Mouse (Mus musculus) myocyte (in vitro differentiated cells): ENCODE data around the gene Kcnc4. TPM values are rescaled to one million over a fixed set of nuclear protein-coding genes. Genes with fewer than 3 reads are reported as not detected.

Source experiments
- H3K27me3 ChIP-seq: one replicate; pipeline ENCODE4 v1.6.1; 2011; ENCODE audit not compliant: control insufficient read depth, insufficient read depth, insufficient read length
- H3K36me3 ChIP-seq: one replicate; pipeline ENCODE4 v1.6.1; 2011; ENCODE audit not compliant: control insufficient read depth, insufficient read depth
- H3K4me2 ChIP-seq: one replicate; pipeline ENCODE4 v1.6.1; 2011; ENCODE audit warnings: low read depth, control low read depth
- H3K4me3 ChIP-seq: one replicate; pipeline ENCODE4 v1.5.1; 2011; ENCODE audit warnings: mild to moderate bottlenecking, control low read depth, moderate library complexity
- H3K79me2 ChIP-seq: one replicate; pipeline ENCODE4 v1.6.1; 2011; ENCODE audit not compliant: control insufficient read depth, insufficient read depth
- H3ac ChIP-seq: one replicate; pipeline ENCODE4 v1.6.1; 2011; ENCODE audit not compliant: control insufficient read depth, insufficient read length
- SRF ChIP-seq: IDR thresholded peaks from one replicate; pipeline ENCODE4 v1.6.1; 2011; ENCODE audit warnings: low read depth; ENCODE audit not compliant: control insufficient read depth, insufficient read length
- USF1 ChIP-seq: IDR thresholded peaks from one replicate; pipeline ENCODE4 v1.6.1; 2011; ENCODE audit warnings: low read depth, mild to moderate bottlenecking, control low read depth, moderate library complexity
- polyA plus RNA-seq: library from polyadenylated mRNA; unstranded; fragments of >200 nt; fragmentation: generic; extraction: Trizol; gene quantifications from one replicate; pipeline ENCODE4 v1.2.1, GENCODE M21; 2012; ENCODE audit warnings: missing spikeins

Kcnc4 gene
- polyA plus RNA-seq, 1 experiment = not detected

GRCm38 (mm10) chr3:107391198-107391597 lies 68.2 kb downstream of the Kcnc4 start:
- TF ChIP-seq SRF (no peak), USF1 (no peak)
- Histone ChIP-seq H3ac (no peak overlapping the region), H3K4me2 (no peak overlapping the region), H3K36me3 (no peaks in the 10 kb centered on the region), H3K79me2 (no peaks in the 10 kb centered on the region), H3K27me3 (peaks cover 44% of the 10 kb centered on the region), H3K4me3 (no peak overlapping the region)

Other genes with a start within 250 kb of the Kcnc4 start
- 0.05 TPM for gene Cym, start 237.8 kb downstream of the Kcnc4 start, polyA plus RNA-seq
- not detected for gene A630076J17Rik, start 228.9 kb downstream of the Kcnc4 start, polyA plus RNA-seq
- gene Prok1, start 219.8 kb downstream of the Kcnc4 start, polyA plus RNA-seq = 0.05 TPM
- gene Lamtor5, start 180.7 kb downstream of the Kcnc4 start, polyA plus RNA-seq = 156 TPM
- 0.14 TPM for gene Slc16a4, start 168.3 kb downstream of the Kcnc4 start, polyA plus RNA-seq
- 4.3 TPM for gene Rbm15, start 125.9 kb downstream of the Kcnc4 start, polyA plus RNA-seq
- 1.9 TPM for gene Slc6a17, start 58.5 kb upstream of the Kcnc4 start, polyA plus RNA-seq
- gene Ubl4b, start 95.5 kb upstream of the Kcnc4 start, polyA plus RNA-seq = not detected
- not detected for gene Alx3, start 135.5 kb upstream of the Kcnc4 start, polyA plus RNA-seq
- not detected for gene Gm10961, start 171.8 kb upstream of the Kcnc4 start, polyA plus RNA-seq
- gene Strip1, start 172.1 kb upstream of the Kcnc4 start, polyA plus RNA-seq = 46.6 TPM
- 51.0 TPM for gene Ahcyl1, start 237.0 kb upstream of the Kcnc4 start, polyA plus RNA-seq